Mouse (Mus musculus): ENCODE results near the gene Sorbs1.

- TF ChIP-seq POLR2A (IDR thresholded peaks at IDR 0.05; ENCODE audit: low read depth, low read length) (no peak), CTCF (IDR thresholded peaks at IDR 0.05; ENCODE audit: extremely low read depth, insufficient read length, insufficient replicate concordance, low read depth, low read length) (peak; percentile 92; the same call in 1 of the 2 replicates)
Measured at GRCm38 (mm10) chr19:40544856-40545255, 31.3 kb upstream of the Sorbs1 start.
